Mouse (Mus musculus) C2C12 (cell line): Measurements from ENCODE around the gene Tmem145. TPM values are rescaled to one million over a fixed set of nuclear protein-coding genes. Genes with fewer than 3 reads are reported as not detected.

Experiments used
- H3K27me3 ChIP-seq: one replicate; pipeline ENCODE4 v1.6.1; 2011; ENCODE audit not compliant: control insufficient read depth, insufficient read depth, insufficient read length
- H3K36me3 ChIP-seq: one replicate; pipeline ENCODE4 v1.6.1; 2011; ENCODE audit not compliant: control insufficient read depth, insufficient read depth
- H3K4me3 ChIP-seq: one replicate; pipeline ENCODE4 v1.5.1; 2011; ENCODE audit warnings: mild to moderate bottlenecking, control low read depth; ENCODE audit not compliant: poor library complexity, insufficient read depth, severe bottlenecking
- H3K79me2 ChIP-seq: one replicate; pipeline ENCODE4 v1.6.1; 2011; ENCODE audit not compliant: control insufficient read depth, insufficient read depth
- H3K79me3 ChIP-seq: one replicate; pipeline ENCODE4 v1.6.1; 2011; ENCODE audit warnings: low read depth, control low read depth
- H3ac ChIP-seq: one replicate; pipeline ENCODE3; 2011; ENCODE audit warnings: low read depth; ENCODE audit not compliant: control insufficient read depth, insufficient read length
- CEBPB ChIP-seq: IDR thresholded peaks from one replicate; pipeline ENCODE4 v1.6.1; 2011; ENCODE audit warnings: low read depth, mild to moderate bottlenecking, control low read depth, moderate library complexity
- CTCF ChIP-seq: IDR thresholded peaks from one replicate; pipeline ENCODE4 v1.5.1; 2011; ENCODE audit not compliant: control insufficient read depth, insufficient read depth, insufficient read length
- FOSL1 ChIP-seq: IDR thresholded peaks from one replicate; pipeline ENCODE4 v1.8.0; 2011; ENCODE audit warnings: mild to moderate bottlenecking, low read length; ENCODE audit not compliant: poor library complexity, insufficient read depth, severe bottlenecking
- MAX ChIP-seq: IDR thresholded peaks from one replicate; pipeline ENCODE4 v1.6.1; 2011; ENCODE audit warnings: mild to moderate bottlenecking, control low read depth
- MYOD1 ChIP-seq: IDR thresholded peaks from one replicate; pipeline ENCODE4 v1.6.1; 2011; ENCODE audit warnings: low read depth; ENCODE audit not compliant: control insufficient read depth, insufficient read length
- MYOG ChIP-seq: IDR thresholded peaks from one replicate; pipeline ENCODE4 v1.6.1; 2011; ENCODE audit not compliant: control insufficient read depth, insufficient read length; ENCODE audit errors: extremely low read depth
- USF1 ChIP-seq: IDR thresholded peaks from one replicate; pipeline ENCODE4 v1.6.1; 2011; ENCODE audit warnings: low read depth, mild to moderate bottlenecking, control low read depth, moderate library complexity
- polyA plus RNA-seq: library from polyadenylated mRNA; unstranded; fragments of >200 nt; fragmentation: generic; extraction: Trizol; gene quantifications from one replicate; pipeline ENCODE4 v1.2.1, GENCODE M21; 2012; ENCODE audit warnings: missing spikeins

Gene Tmem145
- polyA plus RNA-seq, 1 experiment: 0.13 TPM

DNA sequence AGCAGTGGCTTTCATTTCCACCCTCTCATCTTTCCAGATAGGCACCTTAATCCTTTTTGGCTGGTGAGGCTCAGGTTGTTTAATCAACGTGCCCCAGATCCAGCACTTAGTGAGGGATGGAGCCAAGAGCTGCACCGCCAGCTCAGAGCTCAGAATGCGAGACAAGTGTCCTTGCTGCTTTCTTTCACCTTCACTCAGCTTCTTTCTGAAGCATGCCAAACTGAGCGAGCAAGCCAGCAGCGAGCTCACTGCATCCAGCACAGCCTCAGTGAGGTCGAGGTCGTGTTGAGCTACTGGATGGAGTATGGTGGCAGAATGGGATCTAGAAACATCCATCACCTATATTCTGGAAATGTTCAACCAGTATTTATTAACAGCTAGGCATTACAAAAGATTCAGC, 7.4 kb downstream of the Tmem145 start:
- H3K36me3 ChIP-seq: no peaks in the 10 kb centered on the region
- no peak overlapping the region for H3K4me3 ChIP-seq
- no peak overlapping the region for H3ac ChIP-seq
- TF ChIP-seq FOSL1 (no peak), CTCF (no peak), MYOG (no peak), CEBPB (no peak), MYOD1 (no peak), USF1 (no peak), MAX (no peak)
- peaks cover 3% of the 10 kb centered on the region for H3K79me3 ChIP-seq
- H3K79me2 ChIP-seq: peaks cover 12% of the 10 kb centered on the region
- peaks cover 56% of the 10 kb centered on the region for H3K27me3 ChIP-seq

DNA sequence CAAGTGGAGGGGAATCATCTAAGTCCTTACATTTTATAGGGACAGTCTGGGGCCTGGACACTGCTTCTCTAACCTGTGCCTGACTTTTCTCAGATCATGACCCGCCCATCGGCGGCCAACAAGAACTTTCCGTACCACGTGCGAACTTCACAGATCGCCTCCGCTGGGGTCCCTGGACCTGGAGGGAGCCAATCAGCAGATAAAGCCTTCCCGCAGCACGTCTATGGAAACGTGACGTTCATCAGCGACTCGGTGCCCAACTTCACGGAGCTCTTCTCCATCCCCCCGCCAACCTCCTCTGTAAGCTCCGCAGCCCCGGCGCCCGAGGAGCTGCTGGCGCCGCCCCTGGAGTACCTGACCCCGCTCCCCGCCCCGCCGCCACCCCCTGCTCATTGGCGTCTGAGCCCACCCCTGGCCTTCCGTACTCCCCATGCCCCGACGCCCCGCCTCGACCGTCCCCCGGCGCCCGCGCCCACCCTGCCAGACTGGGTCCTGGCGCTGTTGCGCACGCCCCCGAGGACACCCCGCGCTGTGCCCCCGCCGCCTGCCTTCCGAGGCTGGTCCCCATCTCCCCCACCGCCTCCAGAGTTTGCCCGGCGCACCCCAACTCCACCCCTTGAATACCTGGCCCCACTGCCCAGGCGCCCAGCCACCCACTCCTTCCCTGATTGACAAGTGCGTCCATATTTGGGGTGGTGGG, 8.8 kb downstream of the Tmem145 start:
- no peak for TF ChIP-seq FOSL1
- no peak for TF ChIP-seq MAX
- TF ChIP-seq USF1: no peak
- TF ChIP-seq CTCF: no peak
- no peak for TF ChIP-seq MYOG
- no peak for TF ChIP-seq MYOD1
- no peak for TF ChIP-seq CEBPB

DNA sequence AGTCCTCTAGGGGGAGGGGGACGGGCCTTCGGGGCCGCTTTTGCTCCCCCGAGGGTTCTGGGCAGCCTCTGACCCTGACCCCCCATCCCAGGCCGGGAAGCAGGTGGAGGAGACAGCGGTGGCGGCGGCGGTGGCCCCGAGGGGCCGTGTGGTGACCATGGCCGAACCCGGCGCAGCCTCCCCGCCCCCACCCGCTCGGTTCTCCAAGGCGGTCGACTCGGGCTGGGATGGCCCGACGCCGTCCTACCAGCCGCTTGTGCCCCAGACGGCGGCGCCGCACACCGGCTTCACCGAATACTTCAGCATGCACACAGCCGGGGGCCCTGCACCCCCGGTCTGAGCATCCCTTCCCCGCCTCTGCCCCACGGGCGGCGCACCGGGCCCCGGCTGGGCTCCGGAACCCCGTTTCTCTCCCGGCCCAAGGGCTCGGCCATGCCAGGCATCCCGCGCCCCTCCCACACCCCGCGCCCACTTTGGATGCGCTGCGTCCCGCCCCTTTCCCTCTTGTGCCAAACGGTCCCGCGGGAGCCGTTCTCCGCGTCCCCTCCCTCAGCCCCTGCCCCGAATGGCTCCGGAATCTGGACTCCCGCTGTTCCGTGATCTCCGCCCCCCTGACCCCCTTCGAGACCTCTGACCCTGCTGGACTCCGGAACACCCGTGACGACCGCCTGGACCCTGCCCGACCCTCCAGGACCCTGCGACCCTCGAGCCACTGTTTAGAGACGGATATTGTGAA, 9.6 kb downstream of the Tmem145 start:
- peaks cover 12% of the 10 kb centered on the region for H3K79me3 ChIP-seq
- TF ChIP-seq MAX (no peak), CTCF (no peak), CEBPB (no peak), MYOD1 (no peak), FOSL1 (no peak)
- peak overlapping the region; percentile 46 for H3ac ChIP-seq
- H3K4me3 ChIP-seq: peak overlapping the region; percentile 6
- peaks cover 42% of the 10 kb centered on the region for H3K27me3 ChIP-seq
- peaks cover 33% of the 10 kb centered on the region for H3K79me2 ChIP-seq
- H3K36me3 ChIP-seq: no peaks in the 10 kb centered on the region

More for the DNA sequence above, 8.8 kb downstream of the Tmem145 start:
- peaks cover 42% of the 10 kb centered on the region for H3K27me3 ChIP-seq
- H3ac ChIP-seq: no peak overlapping the region
- H3K79me2 ChIP-seq: peaks cover 26% of the 10 kb centered on the region
- H3K36me3 ChIP-seq: no peaks in the 10 kb centered on the region
- H3K4me3 ChIP-seq: no peak overlapping the region
- peaks cover 10% of the 10 kb centered on the region for H3K79me3 ChIP-seq

DNA sequence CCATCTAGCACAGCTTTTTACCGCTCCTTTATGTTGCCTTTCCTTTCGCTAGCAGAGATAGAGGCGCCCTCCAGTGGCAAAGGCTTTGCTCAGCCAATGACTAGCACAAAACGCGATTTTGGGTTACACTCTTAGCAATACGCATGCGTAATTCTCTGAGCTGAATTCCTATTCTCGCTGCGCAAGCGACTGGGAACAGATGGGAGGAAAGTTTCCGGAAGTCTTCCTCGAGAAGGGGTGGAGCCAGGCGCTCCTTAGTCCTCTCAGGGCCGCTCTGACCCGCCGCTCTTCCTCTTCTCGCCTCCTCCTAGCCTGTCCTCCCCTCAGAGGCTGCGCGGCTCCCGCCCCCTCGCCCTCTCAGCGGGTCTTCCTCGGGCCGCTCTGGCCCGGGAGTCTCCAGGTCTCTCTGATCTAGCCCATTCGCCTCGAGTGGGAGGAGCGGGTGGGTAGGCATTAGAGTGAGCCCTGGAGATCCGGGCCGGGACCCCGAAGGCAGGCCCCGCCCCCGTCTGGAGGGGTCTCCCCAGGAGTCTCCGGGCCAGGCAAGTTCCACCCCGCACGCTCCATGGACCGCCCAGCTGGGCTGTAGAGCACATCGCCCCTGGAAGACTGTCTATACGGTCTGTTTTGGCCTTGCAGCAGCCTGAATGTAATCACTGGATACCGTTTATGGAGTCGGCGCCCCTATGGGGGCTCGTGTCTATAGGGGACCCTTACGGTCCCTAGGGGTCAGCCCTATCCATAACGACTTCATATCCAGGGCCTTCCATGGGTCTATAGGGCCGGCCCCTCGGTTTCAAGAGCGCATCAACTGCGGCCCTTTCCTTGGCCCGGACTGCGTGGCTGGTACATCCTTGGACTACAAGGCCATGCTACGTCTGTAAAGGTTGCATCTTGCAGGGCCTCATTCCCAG, 10.9 kb downstream of the Tmem145 start, which contains the start of gene Megf8:
TSS of gene Megf8 (plus strand) at position 633 of the 914 bp plus-strand sequence.
- Histone ChIP-seq H3ac (peak within 1 kb of the TSS; percentile 84), H3K36me3 (no peaks in the 10 kb centered on the region), H3K79me3 (peaks cover 15% of the 10 kb centered on the region), H3K79me2 (peaks cover 45% of the 10 kb centered on the region), H3K27me3 (peaks cover 33% of the 10 kb centered on the region), H3K4me3 (peak within 1 kb of the TSS; percentile 46)
- TF ChIP-seq CTCF (peak; percentile 55), FOSL1 (no peak), USF1 (no peak), MYOG (no peak)

DNA sequence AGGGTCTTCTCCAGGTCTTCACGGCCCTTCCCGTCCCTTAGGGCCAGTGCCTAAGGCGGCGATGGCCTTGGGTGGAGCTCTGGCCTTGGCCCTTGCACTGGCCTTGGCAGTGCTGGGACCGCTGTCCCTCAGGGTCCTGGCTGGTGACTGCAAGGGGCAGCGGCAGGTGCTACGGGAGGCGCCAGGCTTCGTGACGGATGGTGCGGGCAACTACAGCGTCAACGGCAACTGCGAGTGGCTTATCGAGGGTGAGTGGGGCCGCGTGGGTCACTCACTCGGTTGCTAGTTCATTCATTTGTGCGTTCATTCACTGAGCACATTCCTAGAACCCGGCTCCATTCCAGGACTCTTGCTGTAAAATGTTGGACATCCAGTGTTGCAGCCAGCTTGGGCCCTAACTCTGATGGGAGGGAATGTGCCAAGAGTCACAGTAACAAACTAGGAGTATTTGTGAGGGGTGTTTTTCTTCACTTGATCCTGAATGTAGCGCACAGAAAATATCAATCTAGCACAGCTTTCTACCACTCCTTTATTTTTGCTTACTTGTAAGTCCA, 11.6 kb downstream of the Tmem145 start:
- Histone ChIP-seq H3K4me3 (peak overlapping the region; percentile 46), H3K27me3 (peaks cover 28% of the 10 kb centered on the region), H3K79me3 (peaks cover 15% of the 10 kb centered on the region), H3K36me3 (no peaks in the 10 kb centered on the region), H3ac (peak overlapping the region; percentile 84), H3K79me2 (peaks cover 47% of the 10 kb centered on the region)
- TF ChIP-seq FOSL1: no peak
- TF ChIP-seq MYOD1: peak; percentile 35
